Mouse (Mus musculus) cerebellum, adult 2 months (tissue): ENCODE measurements around the gene Dusp7.

Experiments used
- CTCF ChIP-seq: fragments of 200-500 bp; IDR thresholded peaks from 2 replicates; pipeline ENCODE4 v1.5.1; 2011; ENCODE audit warnings: low read depth, mild to moderate bottlenecking, control low read depth, low read length, moderate library complexity, borderline replicate concordance; ENCODE audit not compliant: insufficient read depth
- POLR2A ChIP-seq: fragments of 200-500 bp; IDR thresholded peaks from 2 replicates; pipeline ENCODE4 v1.6.1; 2011; ENCODE audit warnings: low read length, control low read depth, borderline replicate concordance; ENCODE audit not compliant: insufficient read depth

DNA sequence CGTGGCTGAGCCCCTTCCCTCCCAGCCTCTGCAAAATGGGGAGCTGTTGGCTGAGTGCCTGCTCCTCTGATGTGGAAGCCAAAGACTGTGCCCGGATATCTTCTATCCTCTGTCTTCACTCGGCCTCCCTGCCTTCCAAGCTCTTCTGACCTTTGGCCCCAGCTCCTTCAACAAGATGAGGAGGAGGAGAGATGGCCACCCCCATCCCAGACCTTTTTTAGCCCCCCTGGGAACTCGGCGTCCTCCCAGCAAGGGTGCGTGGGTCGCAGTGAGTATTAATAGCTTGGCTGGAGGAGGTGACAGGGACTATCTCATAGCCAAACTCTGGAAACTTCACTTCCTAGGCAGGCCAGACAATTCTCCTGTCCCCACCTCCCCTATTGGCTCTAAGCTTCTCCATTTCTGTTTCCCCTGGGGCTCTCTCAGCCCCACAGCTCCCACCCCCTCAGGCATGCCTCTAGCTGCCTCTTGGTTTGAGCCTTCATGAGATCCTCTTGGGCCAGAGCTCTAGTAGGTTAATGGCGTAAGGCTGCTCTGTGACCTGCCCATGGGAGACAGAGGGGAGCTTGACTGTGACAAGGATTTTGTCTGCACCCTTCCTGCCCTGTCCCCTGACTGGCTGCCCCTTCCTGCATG is 38.1 kb downstream of the Dusp7 start:
- TF ChIP-seq CTCF (no peak), POLR2A (no peak)
